Mouse (Mus musculus) ES-E14 (cell line): ENCODE measurements around the gene Ccl27a. TPM values are rescaled to one million over a fixed set of nuclear protein-coding genes. Genes with fewer than 3 reads are reported as not detected.

Experiments
- DNase-seq: peaks from one replicate; pipeline ENCODE4 v3.0.0-alpha.2; 2013; ENCODE audit warnings: low read depth, low spot score
- H3K27ac ChIP-seq: 2 replicates; pipeline ENCODE4 v1.5.1; 2012; ENCODE audit warnings: low read depth, mild to moderate bottlenecking, low read length, moderate library complexity, mixed read lengths; ENCODE audit not compliant: poor library complexity, insufficient read depth, severe bottlenecking
- H3K36me3 ChIP-seq: 2 replicates; pipeline ENCODE4 v1.6.1; 2012; ENCODE audit warnings: mild to moderate bottlenecking, low read length, moderate library complexity, mixed read lengths; ENCODE audit not compliant: control insufficient read depth, poor library complexity, insufficient read depth, severe bottlenecking
- H3K4me1 ChIP-seq, 2 experiments: fragments of 150-350 bp in 1 of 2; sonication (generic) in 1 of 2; 2 replicates each; pipeline ENCODE4 v1.6.1; 2012; ENCODE audit warnings: low read length in 2 of 2, mild to moderate bottlenecking in 1 of 2, mixed read lengths in 1 of 2; ENCODE audit not compliant: control insufficient read depth in 2 of 2, insufficient read depth in 2 of 2, poor library complexity in 1 of 2
- H3K4me3 ChIP-seq, 2 experiments: fragments of 150-350 bp in 1 of 2; sonication (generic) in 1 of 2; 2 replicates each; pipeline ENCODE4 v1.5.1; 2012; ENCODE audit warnings: low read length in 2 of 2, low read depth in 1 of 2, mild to moderate bottlenecking in 1 of 2, mixed read lengths in 1 of 2; ENCODE audit not compliant: insufficient read depth in 1 of 2, poor library complexity in 1 of 2, severe bottlenecking in 1 of 2
- H3K9ac ChIP-seq: 2 replicates; pipeline ENCODE4 v1.6.1; 2012; ENCODE audit warnings: low read depth, mild to moderate bottlenecking, low read length, mixed read lengths; ENCODE audit not compliant: poor library complexity, insufficient read depth, severe bottlenecking
- H3K9me3 ChIP-seq: fragments of 150-350 bp; sonication (generic); 2 replicates; pipeline ENCODE4 v1.6.1; 2012; ENCODE audit warnings: low read depth, mild to moderate bottlenecking, low read length; ENCODE audit not compliant: control insufficient read depth, insufficient read depth
- CHD2 ChIP-seq: IDR thresholded peaks from 2 replicates; pipeline ENCODE4 v1.6.1; 2014; ENCODE audit warnings: mild to moderate bottlenecking, low read depth, low read length, inconsistent platforms
- ZC3H11A ChIP-seq: IDR thresholded peaks from 2 replicates; pipeline ENCODE4 v1.6.1; 2012; ENCODE audit warnings: low read depth, mild to moderate bottlenecking, inconsistent platforms, low read length, borderline replicate concordance
- in situ Hi-C, 2 experiments: fragments of 600-800 bp; cut with MboI; formaldehyde crosslinking; loops; one replicate each; pipeline ENCODE4 v1.15.1; 2025; ENCODE audit warnings: low sequenced_read_pairs in 2 of 2, inconsistent platforms in 1 of 2; ENCODE audit not compliant: unreplicated experiment in 2 of 2
- total RNA-seq: library from RNA; depleted of rRNA; stranded (reverse); fragments of 300-350 nt; gene quantifications from 2 replicates; pipeline ENCODE4 v1.2.3, GENCODE M21; 2012; rRNA removed

Ccl27a gene
- total RNA-seq, 1 experiment, result 11.4 TPM

GRCm38 (mm10) chr4:41722918-41723351 lies 51.1 kb downstream of the Ccl27a start, which contains the start of gene Dctn3:
TSS of gene Dctn3 (minus strand) at chr4:41723170.
- TF ChIP-seq ZC3H11A, result no peak
- peak; percentile 49; the same call in 1 of the 2 replicates for TF ChIP-seq CHD2
- H3K4me3 ChIP-seq, result peak within 1 kb of the TSS; percentile 84 to 85
- H3K9me3 ChIP-seq, result no peaks in the 10 kb centered on the region
- peaks cover 4 to 6% of the 10 kb centered on the region in 2 experiments; a peak in 1 of 4 replicates for H3K4me1 ChIP-seq
- H3K27ac ChIP-seq, result no peak within 1 kb of the TSS
- 0 out of 2 replicates have a peak, but pooled peaks cover 4% of the 10 kb centered on the region for H3K36me3 ChIP-seq
- in situ Hi-C loops, result loop anchor here in 1 of 2 experiments (25.0 kb wide), 1 partner anchor 161 kb away; the partner anchor contains the start of genes Dnaic1 and Fam219a
- H3K9ac ChIP-seq, result peak within 1 kb of the TSS; percentile 85
- peak; percentile 95 for DNase-seq

Other genes starting within 250 kb of the Ccl27a start
- 2.9 TPM in 2 replicates for gene Fam219a, start 204.7 kb downstream of the Ccl27a start, total RNA-seq
- 1.7 and 2.0 TPM in 2 replicates for gene Dnaic1, start 204.5 kb downstream of the Ccl27a start, total RNA-seq
- gene Enho, start 133.9 kb downstream of the Ccl27a start, total RNA-seq, result 4.7 and 5.8 TPM in 2 replicates
- 17.0 and 19.9 TPM in 2 replicates for gene Cntfr, start 77.2 kb downstream of the Ccl27a start, total RNA-seq
- gene Il11ra1, start 74.3 kb downstream of the Ccl27a start, total RNA-seq, result 13.5 and 20.9 TPM in 2 replicates
- gene Rpp25l, start 60.7 kb downstream of the Ccl27a start, total RNA-seq, result 56.8 and 67.7 TPM in 2 replicates
- gene Dctn3, start 51.1 kb downstream of the Ccl27a start, total RNA-seq, result 87.0 and 90.9 TPM in 2 replicates
- gene Arid3c, start 43.1 kb downstream of the Ccl27a start, total RNA-seq, result 0.11 TPM in 1 of 2 replicates, not detected in the other
- gene Galt, start 19.0 kb downstream of the Ccl27a start, total RNA-seq, result 26.9 and 34.9 TPM in 2 replicates
- 198 and 230 TPM in 2 replicates for gene Sigmar1, start 18.1 kb downstream of the Ccl27a start, total RNA-seq
- gene Gm21541, start 129.4 kb upstream of the Ccl27a start, total RNA-seq, result not detected in 2 replicates
- gene Gm20878, start 167.3 kb upstream of the Ccl27a start, total RNA-seq, result 1.9 TPM in 1 of 2 replicates, not detected in the other
- not detected in 2 replicates for gene Fam205a4, start 191.8 kb upstream of the Ccl27a start, total RNA-seq